Mouse (Mus musculus) thymus, adult 2 months (tissue): ENCODE measurements around the gene Slc16a5.

Experiments
- CTCF ChIP-seq: fragments of 200-500 bp; IDR thresholded peaks from 2 replicates; pipeline ENCODE4 v1.5.1; 2012; ENCODE audit warnings: mild to moderate bottlenecking, control low read depth, low read length, moderate library complexity, borderline replicate concordance; ENCODE audit not compliant: control insufficient read depth, poor library complexity, insufficient read depth; ENCODE audit errors: extremely low read depth
- POLR2A ChIP-seq: fragments of 200-500 bp; IDR thresholded peaks from 2 replicates; pipeline ENCODE4 v1.6.1; 2012; ENCODE audit warnings: mild to moderate bottlenecking, low read length, control low read depth, moderate library complexity; ENCODE audit not compliant: control insufficient read depth, poor library complexity, insufficient read depth; ENCODE audit errors: extremely low read depth

- TF ChIP-seq POLR2A (no peak), CTCF (no peak)
Measured at GRCm38 (mm10) chr11:115490441-115491355, 28.4 kb downstream of the Slc16a5 start.
